Mouse (Mus musculus): ENCODE results near the gene Usp17la. TPM values are rescaled to one million over a fixed set of nuclear protein-coding genes. Genes with fewer than 3 reads are reported as not detected.

The Usp17la gene
- total and polyA plus RNA-seq, 2 experiments from 2014 or later: not detected

DNA sequence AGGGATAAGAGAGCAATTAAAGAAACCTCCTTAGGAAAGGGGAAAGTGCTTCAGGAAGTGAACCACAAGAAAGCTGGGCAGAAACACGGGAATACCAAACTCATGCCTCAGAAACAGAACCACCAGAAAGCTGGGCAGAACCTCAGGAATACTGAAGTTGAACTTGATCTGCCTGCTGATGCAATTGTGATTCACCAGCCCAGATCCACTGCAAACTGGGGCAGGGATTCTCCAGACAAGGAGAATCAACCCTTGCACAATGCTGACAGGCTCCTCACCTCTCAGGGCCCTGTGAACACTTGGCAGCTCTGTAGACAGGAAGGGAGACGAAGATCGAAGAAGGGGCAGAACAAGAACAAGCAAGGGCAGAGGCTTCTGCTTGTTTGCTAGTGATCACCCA is 4.6 kb downstream of the Usp17la start:
- Histone ChIP-seq H3K4me1 (ENCODE audit: insufficient read depth, low read length) (no peaks in the 10 kb centered on the region), H3K9ac (replicated peaks; ENCODE audit: low read length) (no peak overlapping the region), H3K36me3 (ENCODE audit: insufficient read depth, low read length) (no peaks in the 10 kb centered on the region), H3K4me3 (ENCODE audit: low read length) (no peak overlapping the region), H3K4me2 (ENCODE audit: low read depth, low read length) (no peak overlapping the region), H3K9me3 (ENCODE audit: low read length) (no peaks in the 10 kb centered on the region), H3K27me3 (ENCODE audit: insufficient read depth, low read length) (no peaks in the 10 kb centered on the region), H3K27ac (no peak overlapping the region)
- ATAC-seq: no peak
- DNase-seq (ENCODE audit: low spot score): no peak
- TF ChIP-seq CTCF (IDR thresholded peaks at IDR 0.05; ENCODE audit: low read depth): no peak
- 87% methylated on average over 3 of the region's 3 CpGs for WGBS

DNA sequence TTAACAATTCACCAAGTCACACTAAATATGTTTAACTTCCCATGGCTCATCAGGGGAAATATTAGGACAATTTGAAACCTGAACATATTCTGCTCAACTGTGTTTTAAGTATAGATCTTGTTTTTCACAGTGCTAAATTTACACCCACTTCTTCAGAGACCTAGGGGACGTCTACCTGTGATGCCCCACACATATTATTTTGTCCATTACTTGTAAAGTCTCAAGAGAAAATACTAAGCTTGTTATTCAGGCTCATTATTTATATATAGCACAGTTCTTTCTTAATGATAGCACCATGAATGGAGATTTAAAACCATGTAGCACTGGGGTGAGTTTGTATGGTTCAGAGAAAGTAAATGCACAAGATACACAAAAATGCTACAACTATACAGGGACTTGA is 20.9 kb downstream of the Usp17la start, which contains the start of gene Olfr665:
Gene Olfr665, plus strand, starts transcription at position 301 of the 400 bp plus-strand sequence.
- H3K27ac ChIP-seq: no peak within 1 kb of the TSS
- H3K27me3 ChIP-seq (ENCODE audit: insufficient read depth, low read length): no peaks in the 10 kb centered on the region
- no peak for TF ChIP-seq CTCF (IDR thresholded peaks at IDR 0.05; ENCODE audit: low read depth)
- H3K36me3 ChIP-seq (ENCODE audit: insufficient read depth, low read length): no peaks in the 10 kb centered on the region
- H3K4me2 ChIP-seq (ENCODE audit: low read depth, low read length): no peak within 1 kb of the TSS
- no peak within 1 kb of the TSS for H3K9ac ChIP-seq (replicated peaks; ENCODE audit: low read length)
- H3K9me3 ChIP-seq (ENCODE audit: low read length): no peaks in the 10 kb centered on the region
- ATAC-seq (no peak), DNase-seq (ENCODE audit: low spot score) (no peak)
- H3K4me3 ChIP-seq (ENCODE audit: low read length): no peak within 1 kb of the TSS
- 51% methylated on average over 1 of the region's 1 CpGs for WGBS
- H3K4me1 ChIP-seq (ENCODE audit: insufficient read depth, low read length): no peaks in the 10 kb centered on the region

DNA sequence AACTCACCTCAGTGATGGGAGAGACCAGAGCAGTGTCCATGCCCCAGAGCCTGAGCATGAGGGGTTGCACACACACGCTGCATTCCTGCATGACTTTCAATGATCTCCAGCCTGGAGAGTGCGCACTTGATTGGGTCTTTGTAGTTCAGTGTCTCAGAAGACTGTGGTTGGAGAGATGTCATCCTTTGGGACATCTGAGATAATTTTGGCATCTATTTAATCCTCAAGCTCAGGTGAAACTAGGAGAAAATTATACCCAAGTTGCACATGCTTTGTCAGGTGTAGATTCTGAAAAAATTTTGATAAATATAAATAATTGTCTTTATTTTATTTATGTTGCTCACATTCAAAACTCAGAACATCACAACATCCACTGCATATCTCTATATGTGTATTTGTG is 39.0 kb downstream of the Usp17la start, which contains the start of gene Olfr666:
Gene Olfr666, minus strand, starts transcription at position 101 of the 400 bp plus-strand sequence.
- no peaks in the 10 kb centered on the region for H3K27me3 ChIP-seq (ENCODE audit: insufficient read depth, low read length)
- H3K9me3 ChIP-seq (ENCODE audit: low read length): no peaks in the 10 kb centered on the region
- WGBS: 92% methylated on average over 2 of the region's 2 CpGs
- no peak for TF ChIP-seq CTCF (IDR thresholded peaks at IDR 0.05; ENCODE audit: low read depth)
- no peak within 1 kb of the TSS for H3K4me3 ChIP-seq (ENCODE audit: low read length)
- no peak for DNase-seq (ENCODE audit: low spot score)
- H3K27ac ChIP-seq: no peak within 1 kb of the TSS
- no peaks in the 10 kb centered on the region for H3K36me3 ChIP-seq (ENCODE audit: insufficient read depth, low read length)
- no peak within 1 kb of the TSS for H3K4me2 ChIP-seq (ENCODE audit: low read depth, low read length)
- no peak within 1 kb of the TSS for H3K9ac ChIP-seq (replicated peaks; ENCODE audit: low read length)
- no peak for ATAC-seq
- H3K4me1 ChIP-seq (ENCODE audit: insufficient read depth, low read length): no peaks in the 10 kb centered on the region

Other genes starting within 250 kb of the Usp17la start
- gene Olfr656, start 243.1 kb upstream of the Usp17la start, total RNA-seq (2014; rRNA removed): not detected in 2 replicates
- gene Olfr656, start 243.1 kb upstream of the Usp17la start, polyA plus RNA-seq (2015; fragmentation: Nextera tagmentation; extraction: Ambion mirVana): not detected in 2 replicates
- not detected in 2 replicates for gene Olfr657, start 232.2 kb upstream of the Usp17la start, total RNA-seq (2014; rRNA removed)
- not detected in 2 replicates for gene Olfr657, start 232.2 kb upstream of the Usp17la start, polyA plus RNA-seq (2015; fragmentation: Nextera tagmentation; extraction: Ambion mirVana)
- gene Olfr658, start 209.7 kb upstream of the Usp17la start, total RNA-seq (2014; rRNA removed): 0.11 and 0.16 TPM in 2 replicates
- gene Olfr658, start 209.7 kb upstream of the Usp17la start, polyA plus RNA-seq (2015; fragmentation: Nextera tagmentation; extraction: Ambion mirVana): 0.41 and 0.52 TPM in 2 replicates
- gene Olfr659, start 190.3 kb upstream of the Usp17la start, total RNA-seq (2014; rRNA removed): not detected in 2 replicates
- gene Olfr659, start 190.3 kb upstream of the Usp17la start, polyA plus RNA-seq (2015; fragmentation: Nextera tagmentation; extraction: Ambion mirVana): not detected in 2 replicates
- gene Olfr661, start 170.5 kb upstream of the Usp17la start, total RNA-seq (2014; rRNA removed): not detected in 2 replicates
- not detected in 2 replicates for gene Olfr661, start 170.5 kb upstream of the Usp17la start, polyA plus RNA-seq (2015; fragmentation: Nextera tagmentation; extraction: Ambion mirVana)
- gene Usp17le, start 79.5 kb upstream of the Usp17la start, total RNA-seq (2014; rRNA removed): not detected in 2 replicates
- not detected in 2 replicates for gene Usp17le, start 79.5 kb upstream of the Usp17la start, polyA plus RNA-seq (2015; fragmentation: Nextera tagmentation; extraction: Ambion mirVana)
- not detected in 2 replicates for gene Usp17lb, start 14.4 kb upstream of the Usp17la start, total RNA-seq (2014; rRNA removed)
- gene Usp17lb, start 14.4 kb upstream of the Usp17la start, polyA plus RNA-seq (2015; fragmentation: Nextera tagmentation; extraction: Ambion mirVana): not detected in 2 replicates
- gene Olfr665, start 21.0 kb downstream of the Usp17la start, total RNA-seq (2014; rRNA removed): not detected in 2 replicates
- gene Olfr665, start 21.0 kb downstream of the Usp17la start, polyA plus RNA-seq (2015; fragmentation: Nextera tagmentation; extraction: Ambion mirVana): not detected in 2 replicates
- gene Olfr666, start 38.9 kb downstream of the Usp17la start, total RNA-seq (2014; rRNA removed): not detected in 2 replicates
- not detected in 2 replicates for gene Olfr666, start 38.9 kb downstream of the Usp17la start, polyA plus RNA-seq (2015; fragmentation: Nextera tagmentation; extraction: Ambion mirVana)
- not detected in 2 replicates for gene Olfr667, start 64.5 kb downstream of the Usp17la start, total RNA-seq (2014; rRNA removed)
- gene Olfr667, start 64.5 kb downstream of the Usp17la start, polyA plus RNA-seq (2015; fragmentation: Nextera tagmentation; extraction: Ambion mirVana): not detected in 2 replicates
- not detected in 2 replicates for gene Olfr668, start 71.0 kb downstream of the Usp17la start, total RNA-seq (2014; rRNA removed)
- gene Olfr668, start 71.0 kb downstream of the Usp17la start, polyA plus RNA-seq (2015; fragmentation: Nextera tagmentation; extraction: Ambion mirVana): not detected in 2 replicates
- gene Olfr669, start 77.2 kb downstream of the Usp17la start, total RNA-seq (2014; rRNA removed): not detected in 2 replicates
- not detected in 2 replicates for gene Olfr669, start 77.2 kb downstream of the Usp17la start, polyA plus RNA-seq (2015; fragmentation: Nextera tagmentation; extraction: Ambion mirVana)
- gene Olfr670, start 105.6 kb downstream of the Usp17la start, total RNA-seq (2014; rRNA removed): not detected in 2 replicates
- not detected in 2 replicates for gene Olfr670, start 105.6 kb downstream of the Usp17la start, polyA plus RNA-seq (2015; fragmentation: Nextera tagmentation; extraction: Ambion mirVana)
- gene Olfr671, start 122.1 kb downstream of the Usp17la start, total RNA-seq (2014; rRNA removed): not detected in 2 replicates
- gene Olfr671, start 122.1 kb downstream of the Usp17la start, polyA plus RNA-seq (2015; fragmentation: Nextera tagmentation; extraction: Ambion mirVana): not detected in 2 replicates
- gene Olfr672, start 145.0 kb downstream of the Usp17la start, total RNA-seq (2014; rRNA removed): not detected in 2 replicates
- not detected in 2 replicates for gene Olfr672, start 145.0 kb downstream of the Usp17la start, polyA plus RNA-seq (2015; fragmentation: Nextera tagmentation; extraction: Ambion mirVana)
- gene Olfr675, start 171.5 kb downstream of the Usp17la start, total RNA-seq (2014; rRNA removed): not detected in 2 replicates
- gene Olfr675, start 171.5 kb downstream of the Usp17la start, polyA plus RNA-seq (2015; fragmentation: Nextera tagmentation; extraction: Ambion mirVana): not detected in 2 replicates
- not detected in 2 replicates for gene Olfr676, start 175.7 kb downstream of the Usp17la start, total RNA-seq (2014; rRNA removed)
- gene Olfr676, start 175.7 kb downstream of the Usp17la start, polyA plus RNA-seq (2015; fragmentation: Nextera tagmentation; extraction: Ambion mirVana): not detected in 2 replicates
- gene Olfr677, start 194.4 kb downstream of the Usp17la start, total RNA-seq (2014; rRNA removed): not detected in 2 replicates
- not detected in 2 replicates for gene Olfr677, start 194.4 kb downstream of the Usp17la start, polyA plus RNA-seq (2015; fragmentation: Nextera tagmentation; extraction: Ambion mirVana)
- gene Olfr678, start 207.5 kb downstream of the Usp17la start, total RNA-seq (2014; rRNA removed): not detected in 2 replicates
- not detected in 2 replicates for gene Olfr678, start 207.5 kb downstream of the Usp17la start, polyA plus RNA-seq (2015; fragmentation: Nextera tagmentation; extraction: Ambion mirVana)
- not detected in 2 replicates for gene Olfr679, start 224.2 kb downstream of the Usp17la start, total RNA-seq (2014; rRNA removed)
- not detected in 2 replicates for gene Olfr679, start 224.2 kb downstream of the Usp17la start, polyA plus RNA-seq (2015; fragmentation: Nextera tagmentation; extraction: Ambion mirVana)
- gene Olfr680-ps1, start 235.8 kb downstream of the Usp17la start, total RNA-seq (2014; rRNA removed): not detected in 2 replicates
- gene Olfr680-ps1, start 235.8 kb downstream of the Usp17la start, polyA plus RNA-seq (2015; fragmentation: Nextera tagmentation; extraction: Ambion mirVana): not detected in 2 replicates